Mouse (Mus musculus): ENCODE results near the gene Pfn2.
"Not testable (repeated sequence)": the region's sequence is repeated elsewhere in the genome, so short reads cannot be mapped to it uniquely, and the experiment has no call there.

The Pfn2 gene

GRCm38 (mm10) chr3:57847760-57848185, at the start of gene Pfn2:
Gene Pfn2 (minus strand): TSS chr3:57848079.
- in situ Hi-C loops (cut with MboI, MseI) = loop anchor here (5.0 to 10.0 kb wide), 2 partner anchors 183 to 275 kb away; no protein-coding TSS in a partner anchor

DNA sequence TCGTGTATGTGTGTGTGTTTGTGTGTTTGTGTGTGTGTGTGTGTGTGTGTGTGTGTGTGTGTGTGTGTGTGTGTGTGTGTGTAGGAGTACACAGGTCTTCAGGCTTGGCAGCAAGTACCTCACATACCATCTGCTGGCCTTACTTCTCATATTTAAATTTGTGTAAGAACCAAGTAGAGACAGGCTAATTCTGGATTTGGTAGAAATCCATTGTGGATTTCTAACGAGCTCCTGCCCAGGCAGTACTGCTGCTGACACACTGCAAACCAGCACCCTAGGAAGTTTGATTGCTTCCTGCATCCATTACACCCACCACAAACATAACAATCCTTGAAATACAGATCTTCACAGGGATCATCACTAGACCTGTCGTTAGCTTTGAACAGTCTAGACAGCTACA, 35.1 kb upstream of the Pfn2 start:
- in situ Hi-C loops (cut with MboI, MseI) = no loop called here

GRCm38 (mm10) chr3:57846912-57847759, 743 bp downstream of the Pfn2 start:
- in situ Hi-C loops (cut with MboI, MseI) = loop anchor here (5.0 to 10.0 kb wide), 2 partner anchors 182 to 275 kb away; no protein-coding TSS in a partner anchor

GRCm38 (mm10) chr3:57846662-57846911, 1.3 kb downstream of the Pfn2 start:
- in situ Hi-C loops (cut with MboI, MseI) = loop anchor here (5.0 to 10.0 kb wide), 2 partner anchors 182 to 276 kb away; no protein-coding TSS in a partner anchor

DNA sequence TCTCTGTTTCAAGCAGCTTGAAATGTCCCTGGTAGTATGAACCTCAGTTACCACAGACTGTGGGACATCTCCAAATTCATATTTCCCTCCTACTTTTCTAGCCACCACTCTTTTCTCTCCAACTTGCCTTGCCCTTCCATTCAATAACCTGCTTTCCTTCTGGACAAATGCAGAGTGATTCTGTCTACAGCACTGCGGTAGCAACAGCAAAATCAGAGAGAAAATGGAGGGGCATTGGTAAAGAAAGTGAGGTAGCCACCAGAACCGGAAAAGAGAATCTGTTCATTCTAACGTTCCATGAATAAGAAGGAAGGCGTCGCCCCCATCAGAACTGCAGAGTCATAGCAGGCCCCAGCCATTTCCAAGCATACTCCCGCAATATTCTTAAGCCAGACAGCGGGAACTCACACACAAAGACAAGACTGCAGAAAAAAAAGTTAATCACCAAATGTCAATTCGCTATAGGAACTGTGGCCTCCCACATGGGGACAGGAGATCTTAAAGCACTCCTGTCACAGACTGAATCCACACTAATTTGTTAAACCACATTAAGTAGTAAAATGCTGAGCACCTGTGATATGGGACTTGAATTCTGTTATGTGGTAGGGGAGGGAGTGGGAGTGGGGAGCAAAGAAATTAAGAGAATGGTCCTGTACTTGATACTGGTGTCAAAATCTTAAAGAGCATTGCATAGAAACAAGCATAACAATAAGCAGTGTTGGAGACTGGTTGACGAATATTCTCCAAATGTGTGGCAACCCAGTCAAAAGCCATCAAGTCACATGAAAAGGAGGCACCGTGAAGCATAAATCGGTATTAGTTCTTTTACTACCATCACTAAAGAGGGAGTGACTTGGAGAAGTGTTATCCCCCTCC, 1.9 kb downstream of the Pfn2 start:
- in situ Hi-C loops (cut with MboI, MseI) = loop anchor here (5.0 to 10.0 kb wide), 2 partner anchors 181 to 276 kb away; no protein-coding TSS in a partner anchor

- in situ Hi-C loops (cut with MboI, MseI) = loop anchor here (10.0 kb wide), 1 partner anchor 179 kb away; no protein-coding TSS in a partner anchor
Measured at GRCm38 (mm10) chr3:57843775-57844174, 4.1 kb downstream of the Pfn2 start.

- in situ Hi-C loops (cut with MboI, MseI) = no loop called here
Measured at GRCm38 (mm10) chr3:57836911-57837310, 11.0 kb downstream of the Pfn2 start.

DNA sequence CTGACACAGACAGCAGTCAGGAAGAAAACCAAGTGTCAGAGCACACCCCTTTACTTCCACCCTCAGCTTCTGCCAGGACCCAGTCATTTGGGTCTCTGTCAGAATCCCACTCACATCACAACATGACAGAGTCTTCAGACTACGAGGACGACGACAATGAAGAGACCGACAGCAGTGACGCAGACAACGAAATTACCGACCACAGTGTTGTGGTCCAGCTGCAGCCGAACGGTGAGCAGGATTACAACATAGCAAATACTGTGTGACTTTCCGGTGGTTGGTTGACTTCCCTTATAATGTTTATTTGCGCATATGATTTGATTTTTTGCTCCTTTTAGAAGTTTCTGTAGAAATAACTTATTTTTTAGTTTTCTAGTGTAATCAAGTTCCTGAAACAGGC, 14.3 kb downstream of the Pfn2 start:
- in situ Hi-C loops (cut with MboI, MseI) = no loop called here

GRCm38 (mm10) chr3:57825866-57826265, 22.0 kb downstream of the Pfn2 start:
- in situ Hi-C loops (cut with MboI, MseI) = no loop called here

GRCm38 (mm10) chr3:57815447-57815846, 32.4 kb downstream of the Pfn2 start:
- in situ Hi-C loops (cut with MboI, MseI) = no loop called here

DNA sequence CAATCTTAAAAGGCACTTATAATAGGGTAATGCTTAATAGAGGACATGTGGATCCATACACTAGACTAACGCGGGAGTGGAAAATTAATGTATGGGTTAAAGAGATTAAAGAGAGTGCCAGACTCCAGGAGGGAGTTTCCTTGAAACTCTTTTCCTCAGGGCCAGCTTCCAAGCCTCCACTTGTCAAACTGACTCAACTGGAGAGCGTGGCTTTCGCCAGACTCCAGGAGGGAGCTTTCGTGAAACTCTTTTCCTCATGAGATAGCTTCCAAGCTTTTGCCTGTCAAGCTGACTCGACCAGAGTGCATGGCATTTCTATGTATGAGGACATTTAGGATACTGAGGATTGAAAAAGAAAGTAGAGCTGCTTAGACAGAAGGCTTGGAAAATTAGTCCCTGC, 52.8 kb downstream of the Pfn2 start:
- in situ Hi-C loops (cut with MboI, MseI) = not testable (repeated sequence)
